Mouse (Mus musculus) bone marrow, adult 2 months (tissue): ENCODE data around the gene Sox5. TPM values are rescaled to one million over a fixed set of nuclear protein-coding genes. Genes with fewer than 3 reads are reported as not detected.

Source experiments
- H3K27ac ChIP-seq: fragments of 200-500 bp; 2 replicates; pipeline ENCODE4 v1.5.1; 2012; ENCODE audit warnings: low read depth, mild to moderate bottlenecking, control low read depth, inconsistent platforms, low read length; ENCODE audit not compliant: control insufficient read depth, poor library complexity, insufficient read depth
- H3K4me1 ChIP-seq: fragments of 200-500 bp; 2 replicates; pipeline ENCODE4 v1.6.1; 2011; ENCODE audit warnings: low read length; ENCODE audit not compliant: control insufficient read depth, insufficient read depth
- H3K4me3 ChIP-seq: fragments of 200-500 bp; replicated peaks from 2 replicates; pipeline ENCODE3; 2011; ENCODE audit warnings: mild to moderate bottlenecking, low read depth, low read length, control low read depth; ENCODE audit not compliant: control insufficient read depth
- CTCF ChIP-seq: fragments of 200-500 bp; IDR thresholded peaks from 2 replicates; pipeline ENCODE4 v1.5.1; 2011; ENCODE audit warnings: low read length, control low read depth; ENCODE audit not compliant: control insufficient read depth, insufficient read depth
- POLR2A ChIP-seq: fragments of 200-500 bp; IDR thresholded peaks from 2 replicates; pipeline ENCODE4 v1.6.1; 2011; ENCODE audit warnings: low read depth, mild to moderate bottlenecking, control low read depth, low read length, borderline replicate concordance; ENCODE audit not compliant: control insufficient read depth
- WGBS: fragments of 180-500 bp; shearing (Covaris S2); methylation state at CpG from one replicate; pipeline ENCODE4 v1.1.7; 2018; 5-methylcytosine and 5-hydroxymethylcytosine counted together
- polyA plus RNA-seq: library from polyadenylated mRNA; stranded (reverse); fragments of >200 nt; gene quantifications from 2 replicates; pipeline ENCODE4 v1.2.4, GENCODE M21; 2011; ENCODE audit warnings: low replicate concordance; ENCODE audit not compliant: missing spikeins, insufficient read depth, insufficient read length

Gene Sox5
- polyA plus RNA-seq, 1 experiment: not detected

GRCm38 (mm10) chr6:144067491-144067890 is 714.3 kb downstream of the Sox5 start:
- no peak for TF ChIP-seq POLR2A
- no peak for TF ChIP-seq CTCF
- no peaks in the 10 kb centered on the region for H3K4me1 ChIP-seq
- H3K27ac ChIP-seq: no peak overlapping the region
- 81% methylated on average over 7 of the region's 7 CpGs for WGBS
- H3K4me3 ChIP-seq: no peak overlapping the region

- TF ChIP-seq CTCF (no peak), POLR2A (no peak)
- Histone ChIP-seq H3K4me1 (no peaks in the 10 kb centered on the region), H3K27ac (no peak overlapping the region), H3K4me3 (no peak overlapping the region)
- WGBS: 84% methylated on average over 8 of the region's 8 CpGs
Observed at GRCm38 (mm10) chr6:144062428-144062827, 719.3 kb downstream of the Sox5 start.

- Histone ChIP-seq H3K4me3 (no peak overlapping the region), H3K4me1 (no peaks in the 10 kb centered on the region), H3K27ac (no peak overlapping the region)
- TF ChIP-seq CTCF (no peak), POLR2A (no peak)
- WGBS: 70% methylated on average over 8 of the region's 8 CpGs
Observed at GRCm38 (mm10) chr6:144061814-144062213, 720.0 kb downstream of the Sox5 start.

- 82% methylated on average over 14 of the region's 14 CpGs for WGBS
- no peak overlapping the region for H3K4me3 ChIP-seq
- no peak for TF ChIP-seq CTCF
- TF ChIP-seq POLR2A: no peak
- no peak overlapping the region for H3K27ac ChIP-seq
- H3K4me1 ChIP-seq: no peaks in the 10 kb centered on the region
Observed at GRCm38 (mm10) chr6:144057098-144057632, 724.6 kb downstream of the Sox5 start.

- Histone ChIP-seq H3K27ac (no peak overlapping the region), H3K4me3 (no peak overlapping the region), H3K4me1 (no peaks in the 10 kb centered on the region)
- WGBS: 79% methylated on average over 10 of the region's 10 CpGs
- TF ChIP-seq CTCF: no peak
- no peak for TF ChIP-seq POLR2A
Observed at GRCm38 (mm10) chr6:144056252-144057097, 725.3 kb downstream of the Sox5 start.

- WGBS: 82% methylated on average over 5 of the region's 5 CpGs
- no peak for TF ChIP-seq CTCF
- TF ChIP-seq POLR2A: no peak
- no peak overlapping the region for H3K27ac ChIP-seq
- no peaks in the 10 kb centered on the region for H3K4me1 ChIP-seq
- H3K4me3 ChIP-seq: no peak overlapping the region
Observed at GRCm38 (mm10) chr6:144052487-144052886, 729.3 kb downstream of the Sox5 start.

GRCm38 (mm10) chr6:144051316-144051715 is 730.5 kb downstream of the Sox5 start:
- no peak overlapping the region for H3K27ac ChIP-seq
- TF ChIP-seq POLR2A (no peak), CTCF (no peak)
- H3K4me1 ChIP-seq: no peaks in the 10 kb centered on the region
- 88% methylated on average over 5 of the region's 5 CpGs for WGBS
- no peak overlapping the region for H3K4me3 ChIP-seq

GRCm38 (mm10) chr6:144048201-144048924 is 733.4 kb downstream of the Sox5 start:
- Histone ChIP-seq H3K4me3 (no peak overlapping the region), H3K27ac (no peak overlapping the region), H3K4me1 (no peaks in the 10 kb centered on the region)
- TF ChIP-seq POLR2A (no peak), CTCF (no peak)
- WGBS: 78% methylated on average over 3 of the region's 3 CpGs

- no peak overlapping the region for H3K4me3 ChIP-seq
- TF ChIP-seq POLR2A (no peak), CTCF (no peak)
- H3K27ac ChIP-seq: no peak overlapping the region
- 70% methylated on average over 9 of the region's 9 CpGs for WGBS
- no peaks in the 10 kb centered on the region for H3K4me1 ChIP-seq
Observed at GRCm38 (mm10) chr6:144045503-144045902, 736.3 kb downstream of the Sox5 start.
